Mouse (Mus musculus) thymus, adult 2 months (tissue): Measurements from ENCODE around the gene Tom1.

ENCODE experiments used
- CTCF ChIP-seq: fragments of 200-500 bp; IDR thresholded peaks from 2 replicates; pipeline ENCODE4 v1.5.1; 2012; ENCODE audit warnings: mild to moderate bottlenecking, control low read depth, low read length, moderate library complexity, borderline replicate concordance; ENCODE audit not compliant: control insufficient read depth, poor library complexity, insufficient read depth; ENCODE audit errors: extremely low read depth
- POLR2A ChIP-seq: fragments of 200-500 bp; IDR thresholded peaks from 2 replicates; pipeline ENCODE4 v1.6.1; 2012; ENCODE audit warnings: mild to moderate bottlenecking, low read length, control low read depth, moderate library complexity; ENCODE audit not compliant: control insufficient read depth, poor library complexity, insufficient read depth; ENCODE audit errors: extremely low read depth

- TF ChIP-seq CTCF (no peak), POLR2A (no peak)
These were observed 48.8 kb downstream of the Tom1 start for GRCm38 (mm10) chr8:75082181-75082805.
